Mouse (Mus musculus) neutrophil, adult 5-6 weeks (primary cell): ENCODE results near the gene Nelfb. TPM values are rescaled to one million over a fixed set of nuclear protein-coding genes. Genes with fewer than 3 reads are reported as not detected.
A peak's percentile ranks its signal among the peaks of the same experiment; 100 is the strongest.

Source experiments
- ATAC-seq: fragments of 151-379, 151-347 bp; 2 replicates; pipeline ENCODE4 v1.8.0; 2017; ENCODE audit warnings: mild to moderate bottlenecking, moderate TSS enrichment; ENCODE audit not compliant: insufficient number of reproducible peaks, poor library complexity, low FRiP score, severe bottlenecking; ENCODE audit errors: extremely low read depth
- total RNA-seq: library from RNA; stranded (forward); fragments of 200-1000 nt; gene quantifications from 2 replicates; pipeline ENCODE4 v1.2.3, GENCODE M21; 2017

Nelfb gene
- total RNA-seq, 1 experiment from 2014 or later: 104 TPM

GRCm38 (mm10) chr2:25167481-25167880, 43.8 kb downstream of the Nelfb start:
- ATAC-seq: no peak

- ATAC-seq: 0 out of 2 replicates have a peak, but pooled peaks have one; percentile 33
Measured at GRCm38 (mm10) chr2:25157655-25158054, 53.6 kb downstream of the Nelfb start.

GRCm38 (mm10) chr2:25156990-25157389, 54.3 kb downstream of the Nelfb start:
- ATAC-seq: no peak

GRCm38 (mm10) chr2:25156177-25156576, 55.1 kb downstream of the Nelfb start:
- ATAC-seq: no peak

GRCm38 (mm10) chr2:25151280-25151956, 59.9 kb downstream of the Nelfb start:
- no peak for ATAC-seq

Other genes with a start within 250 kb of the Nelfb start
- gene Dph7, start 249.1 kb downstream of the Nelfb start, total RNA-seq: 10.1 and 11.3 TPM in 2 replicates
- gene Mrpl41, start 236.4 kb downstream of the Nelfb start, total RNA-seq: 45.7 and 55.7 TPM in 2 replicates
- 194 and 205 TPM in 2 replicates for gene Pnpla7, start 235.5 kb downstream of the Nelfb start, total RNA-seq
- gene Nsmf, start 157.1 kb downstream of the Nelfb start, total RNA-seq: 21.5 and 22.8 TPM in 2 replicates
- not detected in 2 replicates for gene Entpd8, start 131.2 kb downstream of the Nelfb start, total RNA-seq
- gene Noxa1, start 116.3 kb downstream of the Nelfb start, total RNA-seq: not detected in 2 replicates
- 1.7 and 3.6 TPM in 2 replicates for gene Nrarp, start 30.7 kb downstream of the Nelfb start, total RNA-seq
- 50.0 and 56.1 TPM in 2 replicates for gene Tor4a, start 14.6 kb downstream of the Nelfb start, total RNA-seq
- gene Stpg3, start 3.1 kb upstream of the Nelfb start, total RNA-seq: not detected in 2 replicates
- not detected in 2 replicates for gene Fam166a, start 7.3 kb upstream of the Nelfb start, total RNA-seq
- 222 and 223 TPM in 2 replicates for gene Tubb4b, start 13.2 kb upstream of the Nelfb start, total RNA-seq
- gene Slc34a3, start 22.9 kb upstream of the Nelfb start, total RNA-seq: not detected in 2 replicates
- not detected in 2 replicates for gene Rnf224, start 25.3 kb upstream of the Nelfb start, total RNA-seq
- 0.58 TPM in 1 of 2 replicates, not detected in the other for gene Rnf208, start 30.8 kb upstream of the Nelfb start, total RNA-seq
- 1.0 TPM in 1 of 2 replicates, not detected in the other for gene Cysrt1, start 31.0 kb upstream of the Nelfb start, total RNA-seq
- 6.1 and 8.7 TPM in 2 replicates for gene AL732309.1, start 35.4 kb upstream of the Nelfb start, total RNA-seq
- gene Tmem203, start 44.0 kb upstream of the Nelfb start, total RNA-seq: 6.9 and 16.7 TPM in 2 replicates
- gene Tprn, start 51.1 kb upstream of the Nelfb start, total RNA-seq: 4.9 and 6.9 TPM in 2 replicates
- 31.0 and 33.0 TPM in 2 replicates for gene Ssna1, start 60.9 kb upstream of the Nelfb start, total RNA-seq
- 49.5 and 82.2 TPM in 2 replicates for gene Anapc2, start 61.0 kb upstream of the Nelfb start, total RNA-seq
- not detected in 2 replicates for gene Tmem210, start 76.7 kb upstream of the Nelfb start, total RNA-seq
- not detected in 2 replicates for gene Lrrc26, start 78.4 kb upstream of the Nelfb start, total RNA-seq
- gene Grin1, start 107.7 kb upstream of the Nelfb start, total RNA-seq: not detected in 2 replicates
- 49.2 and 79.5 TPM in 2 replicates for gene Man1b1, start 120.8 kb upstream of the Nelfb start, total RNA-seq
- gene Dpp7, start 144.9 kb upstream of the Nelfb start, total RNA-seq: 24.7 and 25.5 TPM in 2 replicates
- gene Uap1l1, start 154.2 kb upstream of the Nelfb start, total RNA-seq: 8.7 and 11.7 TPM in 2 replicates
- gene Sapcd2, start 160.8 kb upstream of the Nelfb start, total RNA-seq: not detected in 2 replicates
- gene Entpd2, start 184.4 kb upstream of the Nelfb start, total RNA-seq: not detected in 2 replicates
- not detected in 2 replicates for gene Npdc1, start 187.9 kb upstream of the Nelfb start, total RNA-seq
- 4.0 and 4.5 TPM in 2 replicates for gene Fut7, start 211.8 kb upstream of the Nelfb start, total RNA-seq
- 15.7 and 21.4 TPM in 2 replicates for gene Abca2, start 217.2 kb upstream of the Nelfb start, total RNA-seq
- not detected in 2 replicates for gene Clic3, start 245.3 kb upstream of the Nelfb start, total RNA-seq
- gene Paxx, start 249.6 kb upstream of the Nelfb start, total RNA-seq: 38.3 and 54.9 TPM in 2 replicates